Mouse (Mus musculus): ENCODE data around the gene Pccb. TPM values are rescaled to one million over a fixed set of nuclear protein-coding genes. Genes with fewer than 3 reads are reported as not detected.

Gene Pccb
- 25.8 and 26.8 TPM in 2 replicates for polyA plus RNA-seq (2014; fragmentation: Nextera tagmentation; extraction: Ambion mirVana)

GRCm38 (mm10) chr9:101034448-101035098 lies at the start of gene Pccb:
TSS of gene Pccb (minus strand) at chr9:101034898.
- 1% methylated on average over 61 of the region's 61 CpGs for WGBS
- Histone ChIP-seq H3K27me3 (ENCODE audit: control insufficient read depth, insufficient read depth, low read length) (no peaks in the 10 kb centered on the region), H3K36me3 (ENCODE audit: control insufficient read depth, insufficient read depth, low read length) (0 out of 2 replicates have a peak, but pooled peaks cover 2% of the 10 kb centered on the region), H3K4me2 (ENCODE audit: low read length) (peak within 1 kb of the TSS; percentile 64), H3K27ac (replicated peaks; ENCODE audit: low read depth, low read length) (peak within 1 kb of the TSS; percentile 98), H3K9ac (replicated peaks; ENCODE audit: low read length) (peak within 1 kb of the TSS; percentile 83), H3K4me3 (replicated peaks; ENCODE audit: low read depth, low read length) (peak within 1 kb of the TSS; percentile 57), H3K4me1 (ENCODE audit: control insufficient read depth, insufficient read depth, low read length) (peaks cover 8% of the 10 kb centered on the region; the same call in 1 of the 2 replicates), H3K9me3 (ENCODE audit: control insufficient read depth, low read length) (no peaks in the 10 kb centered on the region)
- ATAC-seq (ENCODE audit: low FRiP score, low TSS enrichment) (peak; percentile 99), DNase-seq (peak; percentile 100)

- DNase-seq (no peak), ATAC-seq (ENCODE audit: low FRiP score, low TSS enrichment) (no peak)
- no peaks in the 10 kb centered on the region for H3K36me3 ChIP-seq (ENCODE audit: control insufficient read depth, insufficient read depth, low read length)
- H3K4me3 ChIP-seq (replicated peaks; ENCODE audit: low read depth, low read length): no peak overlapping the region
- no peak overlapping the region for H3K4me2 ChIP-seq (ENCODE audit: low read length)
- no peak overlapping the region for H3K9ac ChIP-seq (replicated peaks; ENCODE audit: low read length)
- H3K4me1 ChIP-seq (ENCODE audit: control insufficient read depth, insufficient read depth, low read length): peaks cover 17% of the 10 kb centered on the region
- H3K27ac ChIP-seq (replicated peaks; ENCODE audit: low read depth, low read length): no peak overlapping the region
- no peaks in the 10 kb centered on the region for H3K27me3 ChIP-seq (ENCODE audit: control insufficient read depth, insufficient read depth, low read length)
- H3K9me3 ChIP-seq (ENCODE audit: control insufficient read depth, low read length): no peaks in the 10 kb centered on the region
- WGBS: 96% methylated on average over 3 of the region's 3 CpGs
Observed at GRCm38 (mm10) chr9:101083728-101084127, 49.0 kb upstream of the Pccb start.

DNA sequence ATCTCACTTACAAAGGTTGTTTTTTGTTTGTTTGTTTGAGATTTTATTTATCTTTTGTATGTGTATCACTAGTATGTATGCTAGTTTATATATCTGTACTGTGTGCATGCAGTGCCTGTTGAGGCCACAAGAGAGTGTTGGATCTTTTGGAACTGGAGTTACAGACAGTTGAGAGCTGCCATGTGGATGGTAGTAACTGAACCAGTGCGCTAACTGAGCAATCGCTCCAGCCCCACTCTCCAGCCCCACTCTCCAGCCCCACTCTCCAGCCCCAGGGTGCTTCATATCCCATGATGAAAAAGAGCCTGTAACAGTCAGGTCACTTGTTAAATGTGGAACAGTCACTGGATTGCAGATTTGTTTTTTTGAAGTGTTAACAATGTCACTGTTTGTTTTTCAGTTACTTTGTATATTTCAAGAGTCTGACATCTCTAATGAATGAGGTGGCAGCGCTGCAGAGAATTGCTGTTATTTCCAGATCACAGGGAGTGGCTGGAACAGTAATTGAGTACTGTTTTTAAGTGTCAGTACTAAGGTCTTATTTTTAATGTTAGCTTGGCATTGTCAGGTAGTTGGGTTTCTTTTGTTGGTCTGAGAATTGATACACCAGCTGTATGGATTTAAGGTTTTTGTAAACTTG lies 45.5 kb upstream of the Pccb start:
- no peaks in the 10 kb centered on the region for H3K36me3 ChIP-seq (ENCODE audit: control insufficient read depth, insufficient read depth, low read length)
- no peak overlapping the region for H3K4me3 ChIP-seq (replicated peaks; ENCODE audit: low read depth, low read length)
- DNase-seq (no peak), ATAC-seq (ENCODE audit: low FRiP score, low TSS enrichment) (no peak)
- H3K9ac ChIP-seq (replicated peaks; ENCODE audit: low read length): no peak overlapping the region
- WGBS: 82% methylated on average over 3 of the region's 3 CpGs
- no peaks in the 10 kb centered on the region for H3K27me3 ChIP-seq (ENCODE audit: control insufficient read depth, insufficient read depth, low read length)
- H3K27ac ChIP-seq (replicated peaks; ENCODE audit: low read depth, low read length): no peak overlapping the region
- peaks cover 31% of the 10 kb centered on the region for H3K4me1 ChIP-seq (ENCODE audit: control insufficient read depth, insufficient read depth, low read length)
- H3K4me2 ChIP-seq (ENCODE audit: low read length): peak overlapping the region; percentile 94
- no peaks in the 10 kb centered on the region for H3K9me3 ChIP-seq (ENCODE audit: control insufficient read depth, low read length)

DNA sequence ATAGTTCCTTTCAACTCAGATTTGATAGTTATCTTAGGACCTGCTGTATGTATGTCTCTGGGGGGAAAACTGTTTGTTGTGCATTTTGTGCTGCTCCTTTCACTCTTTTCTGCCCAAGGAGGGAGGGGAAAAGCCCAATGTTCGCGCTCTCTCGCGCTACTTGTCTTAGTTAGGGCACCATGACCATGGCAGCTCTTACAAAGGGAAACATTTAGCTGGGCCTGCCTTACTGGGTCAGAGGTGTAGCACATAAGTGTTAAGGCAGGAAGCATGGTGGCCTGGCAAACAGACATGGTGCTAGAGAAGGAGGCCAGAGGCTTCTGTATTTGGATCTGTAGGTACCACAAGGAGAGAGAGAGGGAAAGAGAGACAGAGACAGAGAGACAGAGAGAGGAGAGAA lies 43.9 kb upstream of the Pccb start:
- H3K27me3 ChIP-seq (ENCODE audit: control insufficient read depth, insufficient read depth, low read length): no peaks in the 10 kb centered on the region
- WGBS: 55% methylated on average over 4 of the region's 4 CpGs
- H3K4me2 ChIP-seq (ENCODE audit: low read length): peak overlapping the region; percentile 94
- ATAC-seq (ENCODE audit: low FRiP score, low TSS enrichment): no peak
- H3K4me3 ChIP-seq (replicated peaks; ENCODE audit: low read depth, low read length): peak overlapping the region; percentile 22
- no peak overlapping the region for H3K27ac ChIP-seq (replicated peaks; ENCODE audit: low read depth, low read length)
- H3K36me3 ChIP-seq (ENCODE audit: control insufficient read depth, insufficient read depth, low read length): no peaks in the 10 kb centered on the region
- H3K9me3 ChIP-seq (ENCODE audit: control insufficient read depth, low read length): no peaks in the 10 kb centered on the region
- H3K9ac ChIP-seq (replicated peaks; ENCODE audit: low read length): no peak overlapping the region
- peak; percentile 24 for DNase-seq
- H3K4me1 ChIP-seq (ENCODE audit: control insufficient read depth, insufficient read depth, low read length): peaks cover 31% of the 10 kb centered on the region

DNA sequence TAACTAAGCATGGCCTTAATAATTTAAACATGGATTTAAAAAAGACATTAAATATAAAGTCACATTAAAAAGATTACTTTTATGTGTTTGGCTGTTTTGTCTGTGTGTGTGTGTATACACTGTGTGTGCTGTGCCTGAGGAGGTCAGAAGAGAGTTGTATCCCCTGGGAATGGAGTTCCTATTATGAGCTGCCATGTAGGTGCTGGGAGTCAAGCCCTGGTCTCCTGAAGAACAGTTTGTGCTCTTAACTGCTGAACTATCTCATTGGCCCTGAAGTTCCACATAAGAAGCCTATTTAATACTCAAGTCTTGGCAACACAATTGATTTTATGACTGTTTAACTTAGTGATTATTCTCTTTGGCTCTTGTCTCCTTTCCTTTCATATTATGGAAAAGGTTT lies 42.8 kb upstream of the Pccb start:
- ATAC-seq (ENCODE audit: low FRiP score, low TSS enrichment) (no peak), DNase-seq (peak; percentile 24)
- Histone ChIP-seq H3K27ac (replicated peaks; ENCODE audit: low read depth, low read length) (no peak overlapping the region), H3K27me3 (ENCODE audit: control insufficient read depth, insufficient read depth, low read length) (no peaks in the 10 kb centered on the region), H3K4me3 (replicated peaks; ENCODE audit: low read depth, low read length) (peak overlapping the region; percentile 98), H3K9me3 (ENCODE audit: control insufficient read depth, low read length) (no peaks in the 10 kb centered on the region), H3K36me3 (ENCODE audit: control insufficient read depth, insufficient read depth, low read length) (no peaks in the 10 kb centered on the region), H3K4me2 (ENCODE audit: low read length) (peak overlapping the region; percentile 94), H3K4me1 (ENCODE audit: control insufficient read depth, insufficient read depth, low read length) (peaks cover 31% of the 10 kb centered on the region), H3K9ac (replicated peaks; ENCODE audit: low read length) (peak overlapping the region; percentile 99; the same call in 1 of the 2 replicates)

- ATAC-seq (ENCODE audit: low FRiP score, low TSS enrichment): no peak
- H3K9ac ChIP-seq (replicated peaks; ENCODE audit: low read length): peak overlapping the region; percentile 99
- H3K4me1 ChIP-seq (ENCODE audit: control insufficient read depth, insufficient read depth, low read length): peaks cover 31% of the 10 kb centered on the region
- no peaks in the 10 kb centered on the region for H3K27me3 ChIP-seq (ENCODE audit: control insufficient read depth, insufficient read depth, low read length)
- no peak overlapping the region for H3K27ac ChIP-seq (replicated peaks; ENCODE audit: low read depth, low read length)
- under 1% methylated on average over 18 of the region's 18 CpGs for WGBS
- H3K9me3 ChIP-seq (ENCODE audit: control insufficient read depth, low read length): no peaks in the 10 kb centered on the region
- H3K4me3 ChIP-seq (replicated peaks; ENCODE audit: low read depth, low read length): peak overlapping the region; percentile 98
- peak; percentile 41 for DNase-seq
- peak overlapping the region; percentile 94 for H3K4me2 ChIP-seq (ENCODE audit: low read length)
- no peaks in the 10 kb centered on the region for H3K36me3 ChIP-seq (ENCODE audit: control insufficient read depth, insufficient read depth, low read length)
Observed at GRCm38 (mm10) chr9:101076095-101076875, 41.6 kb upstream of the Pccb start.

DNA sequence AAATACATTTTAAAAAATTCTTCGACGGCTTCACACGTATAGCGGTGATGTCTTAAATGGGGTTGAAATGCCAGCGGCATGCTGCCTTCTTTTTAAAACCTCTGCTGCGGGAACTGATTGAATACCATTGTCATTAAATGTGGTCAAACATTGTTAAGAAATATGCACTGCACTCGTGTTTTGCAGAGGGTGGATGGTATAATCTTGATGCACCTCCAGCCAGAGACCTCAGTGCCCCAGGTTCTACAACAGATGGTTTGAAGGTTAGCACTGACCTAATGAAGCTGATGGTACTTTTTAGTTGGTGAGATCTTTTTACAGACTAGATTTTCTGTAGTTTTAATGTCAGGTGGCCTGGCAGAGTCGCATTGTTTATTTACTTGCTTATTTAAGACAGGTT lies 41.0 kb upstream of the Pccb start:
- under 1% methylated on average over 8 of the region's 8 CpGs for WGBS
- Histone ChIP-seq H3K4me1 (ENCODE audit: control insufficient read depth, insufficient read depth, low read length) (peaks cover 31% of the 10 kb centered on the region), H3K27ac (replicated peaks; ENCODE audit: low read depth, low read length) (no peak overlapping the region)

DNA sequence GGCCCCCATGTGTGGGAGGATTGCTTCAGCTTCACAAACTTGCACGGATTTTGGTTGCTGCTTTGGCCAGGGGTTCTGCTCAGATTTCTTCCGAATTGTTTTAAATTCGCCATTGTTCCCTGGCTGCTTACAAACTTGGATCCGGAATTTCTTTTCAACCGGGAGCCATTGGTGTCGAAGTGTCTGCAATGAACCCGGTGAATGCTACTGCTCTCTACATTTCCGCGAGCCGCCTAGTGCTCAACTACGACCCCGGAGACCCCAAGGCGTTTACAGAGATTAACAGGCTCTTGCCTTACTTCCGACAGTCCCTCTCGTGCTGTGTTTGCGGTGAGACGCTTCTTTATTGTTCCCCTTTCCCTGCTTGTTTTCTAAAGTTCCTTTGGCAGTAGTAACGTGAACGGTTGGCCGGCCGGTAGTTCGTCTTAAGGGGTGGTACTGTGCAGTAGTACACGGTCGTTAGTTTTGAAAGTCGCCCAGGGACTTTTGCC lies 40.4 kb upstream of the Pccb start:
- H3K9ac ChIP-seq (replicated peaks; ENCODE audit: low read length): peak overlapping the region; percentile 99
- no peak for ATAC-seq (ENCODE audit: low FRiP score, low TSS enrichment)
- peak overlapping the region; percentile 98 for H3K4me3 ChIP-seq (replicated peaks; ENCODE audit: low read depth, low read length)
- peak overlapping the region; percentile 99 for H3K27ac ChIP-seq (replicated peaks; ENCODE audit: low read depth, low read length)
- H3K4me2 ChIP-seq (ENCODE audit: low read length): peak overlapping the region; percentile 94
- peaks cover 27% of the 10 kb centered on the region for H3K4me1 ChIP-seq (ENCODE audit: control insufficient read depth, insufficient read depth, low read length)
- under 1% methylated on average over 25 of the region's 25 CpGs for WGBS
- DNase-seq: peak; percentile 50
- H3K9me3 ChIP-seq (ENCODE audit: control insufficient read depth, low read length): no peaks in the 10 kb centered on the region
- no peaks in the 10 kb centered on the region for H3K36me3 ChIP-seq (ENCODE audit: control insufficient read depth, insufficient read depth, low read length)
- no peaks in the 10 kb centered on the region for H3K27me3 ChIP-seq (ENCODE audit: control insufficient read depth, insufficient read depth, low read length)

More for the DNA sequence above, 41.0 kb upstream of the Pccb start:
- DNase-seq (peak; percentile 17), ATAC-seq (ENCODE audit: low FRiP score, low TSS enrichment) (no peak)
- H3K4me3 ChIP-seq (replicated peaks; ENCODE audit: low read depth, low read length): peak overlapping the region; percentile 98
- H3K27me3 ChIP-seq (ENCODE audit: control insufficient read depth, insufficient read depth, low read length): no peaks in the 10 kb centered on the region
- H3K9me3 ChIP-seq (ENCODE audit: control insufficient read depth, low read length): no peaks in the 10 kb centered on the region
- H3K4me2 ChIP-seq (ENCODE audit: low read length): peak overlapping the region; percentile 94
- no peaks in the 10 kb centered on the region for H3K36me3 ChIP-seq (ENCODE audit: control insufficient read depth, insufficient read depth, low read length)
- H3K9ac ChIP-seq (replicated peaks; ENCODE audit: low read length): peak overlapping the region; percentile 99

Measured in midbrain, embryonic 14.5 days (tissue).